Mouse (Mus musculus): ENCODE results near the gene Gnpnat1. TPM values are rescaled to one million over a fixed set of nuclear protein-coding genes. Genes with fewer than 3 reads are reported as not detected.

The Gnpnat1 gene
- total RNA-seq, 2 experiments from 2014 or later: 16.2 to 18.8 TPM

Small RNAs within 50 kb of the gene (microRNA-seq; reads per million reads assigned to microRNA genes)
- gene Gm25353: not detected

Other genes with a start within 250 kb of the Gnpnat1 start
- gene Gpr137c, start 185.2 kb downstream of the Gnpnat1 start, total RNA-seq (2021): 1 to 10 TPM; 3.0 to 5.0 TPM
- 10 to 100 TPM; 13.1 to 14.7 TPM for gene Txndc16, start 184.6 kb downstream of the Gnpnat1 start, total RNA-seq (2021)
- 10 to 100 TPM; 11.1 to 16.8 TPM for gene Ero1l, start 86.1 kb downstream of the Gnpnat1 start, total RNA-seq (2021)
- 100 to 1,000 TPM; 116 to 134 TPM for gene Psmc6, start 75.1 kb downstream of the Gnpnat1 start, total RNA-seq (2021)
- gene Styx, start 53.8 kb downstream of the Gnpnat1 start, total RNA-seq (2021): 10 to 100 TPM; 62.3 to 69.6 TPM
- gene Fermt2, start 125.2 kb upstream of the Gnpnat1 start, total RNA-seq (2021): 100 to 1,000 TPM; 210 to 227 TPM